Mouse (Mus musculus) testis, postnatal 14 days (tissue): ENCODE data around the gene Fam178b.

ENCODE experiments used
- DNase-seq: peaks from one replicate; pipeline ENCODE4 v3.0.0; 2021; ENCODE audit warnings: low spot score

Fam178b gene

GRCm38 (mm10) chr1:36564101-36564500, 118.9 kb downstream of the Fam178b start:
- no peak for DNase-seq

GRCm38 (mm10) chr1:36563632-36564031, 119.4 kb downstream of the Fam178b start:
- no peak for DNase-seq

- no peak for DNase-seq
These were observed 119.8 kb downstream of the Fam178b start for GRCm38 (mm10) chr1:36563197-36563596.

DNA sequence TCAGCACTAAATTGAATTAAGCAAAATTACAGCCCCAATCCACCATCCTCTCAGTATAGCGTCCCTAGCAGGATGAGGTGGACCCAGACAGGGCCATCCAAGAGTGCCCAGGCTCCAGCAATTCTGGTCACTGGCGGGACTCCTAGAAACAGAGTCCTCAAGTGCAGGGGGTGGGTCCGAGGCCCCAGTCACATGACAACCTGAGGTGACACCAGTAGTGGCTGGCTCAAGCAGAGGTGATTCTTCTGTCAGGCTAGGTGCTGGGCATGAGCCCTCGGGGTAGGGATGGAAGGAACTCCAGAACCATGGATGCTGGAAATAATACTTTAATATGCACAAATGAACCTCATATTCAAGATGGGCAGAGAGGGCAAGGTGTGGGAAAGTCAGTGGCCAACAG, 120.6 kb downstream of the Fam178b start:
- no peak for DNase-seq

GRCm38 (mm10) chr1:36560903-36561302, 122.1 kb downstream of the Fam178b start:
- no peak for DNase-seq

- no peak for DNase-seq
These were observed 123.1 kb downstream of the Fam178b start for GRCm38 (mm10) chr1:36559888-36560287.

DNA sequence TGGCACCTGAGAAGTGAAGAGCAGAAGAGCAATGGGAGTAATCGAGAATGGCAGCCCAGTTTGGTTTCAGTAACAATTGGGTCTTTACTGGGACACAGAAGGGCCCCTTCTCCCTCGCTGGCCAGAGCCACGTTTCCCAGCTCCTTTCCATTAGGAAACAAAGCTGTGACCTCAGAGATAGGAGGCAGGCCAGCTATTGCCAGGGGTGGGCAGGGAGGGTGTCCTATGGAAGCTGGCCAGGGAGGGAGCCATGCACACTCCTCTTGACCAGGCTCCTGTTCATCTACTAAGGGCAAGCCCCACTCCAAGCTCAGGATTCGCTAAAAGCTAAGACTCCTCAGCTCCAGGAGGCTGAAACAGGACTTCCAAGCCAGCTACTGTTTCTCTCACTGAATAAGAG, 123.7 kb downstream of the Fam178b start:
- no peak for DNase-seq

DNA sequence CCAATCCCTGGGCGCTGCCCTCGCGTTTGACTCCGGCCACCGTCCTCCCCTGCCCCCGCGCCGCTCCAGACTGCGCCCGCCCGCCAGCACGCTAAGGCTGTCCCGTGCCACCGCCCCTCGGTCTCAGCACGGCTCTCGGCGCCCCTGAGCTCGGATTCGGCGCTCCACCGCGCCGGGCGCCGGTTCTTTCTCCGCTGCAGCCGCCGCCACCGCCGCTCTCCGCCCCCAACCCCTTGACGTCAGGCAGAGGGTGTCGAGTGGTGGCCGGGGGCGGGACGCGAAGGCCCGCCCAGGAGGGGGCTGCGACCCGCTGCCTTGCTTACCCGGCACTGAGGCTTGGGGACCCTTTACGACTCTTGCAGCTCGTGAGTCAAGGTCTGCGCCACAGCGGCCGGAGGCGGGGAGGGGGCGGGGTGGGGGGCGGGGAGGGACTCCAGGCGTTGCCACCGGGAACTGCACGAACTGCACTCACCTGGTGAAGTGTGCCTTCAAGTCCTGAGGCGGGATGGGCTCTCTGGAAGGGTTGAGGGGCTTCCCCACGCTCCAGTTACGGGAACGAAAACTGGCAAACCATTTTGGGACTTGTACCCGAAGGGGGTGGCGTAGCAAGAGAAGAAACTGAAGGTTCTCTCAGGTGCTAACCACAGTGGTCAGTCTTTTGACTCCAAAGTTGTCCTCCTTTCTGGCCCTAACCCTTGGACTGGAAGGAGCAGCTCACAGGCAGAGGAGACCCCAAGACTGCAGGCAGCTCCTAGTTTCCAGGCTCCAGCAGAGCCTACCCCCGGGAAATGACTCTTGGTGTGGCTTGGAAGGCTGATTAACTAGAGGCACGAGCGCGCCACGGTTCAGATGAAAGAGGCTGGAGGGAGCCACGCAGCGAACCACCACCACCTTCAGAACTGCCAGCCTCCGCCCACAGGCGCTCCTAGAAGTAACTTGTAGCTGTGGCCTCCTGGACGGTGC, 124.7 kb downstream of the Fam178b start, which contains the start of gene Sema4c:
Gene Sema4c, minus strand, starts transcription at position 319 of the 963 bp plus-strand sequence.
- peak; percentile 58 for DNase-seq

DNA sequence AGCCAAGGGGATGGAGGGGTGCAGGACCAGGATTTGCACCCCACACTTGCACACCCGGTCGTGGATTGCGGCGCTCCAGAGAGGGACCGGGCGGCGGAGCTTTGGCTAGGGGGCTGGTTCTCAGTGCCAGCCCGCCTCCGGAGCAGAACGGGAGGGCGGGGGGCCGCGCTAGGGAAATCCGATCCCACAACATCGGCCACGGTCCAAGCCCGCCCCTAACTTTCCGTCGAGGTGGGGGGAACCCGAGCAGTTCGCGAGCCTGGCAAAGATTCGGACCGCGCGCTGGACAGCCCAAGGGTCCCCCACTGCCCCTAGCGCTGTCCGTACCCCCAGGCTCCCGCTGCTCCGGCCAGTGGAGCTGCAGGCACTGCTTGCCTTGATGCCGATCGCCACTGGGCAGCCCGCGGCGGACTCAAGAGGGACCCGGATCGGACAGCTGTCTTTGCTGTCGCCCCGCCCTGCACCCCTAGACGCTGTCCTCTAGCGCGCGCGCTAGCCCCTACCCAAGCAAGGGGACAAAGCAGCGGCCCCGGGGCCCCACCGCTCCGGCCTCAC, 125.4 kb downstream of the Fam178b start:
- peak; percentile 76 for DNase-seq

DNA sequence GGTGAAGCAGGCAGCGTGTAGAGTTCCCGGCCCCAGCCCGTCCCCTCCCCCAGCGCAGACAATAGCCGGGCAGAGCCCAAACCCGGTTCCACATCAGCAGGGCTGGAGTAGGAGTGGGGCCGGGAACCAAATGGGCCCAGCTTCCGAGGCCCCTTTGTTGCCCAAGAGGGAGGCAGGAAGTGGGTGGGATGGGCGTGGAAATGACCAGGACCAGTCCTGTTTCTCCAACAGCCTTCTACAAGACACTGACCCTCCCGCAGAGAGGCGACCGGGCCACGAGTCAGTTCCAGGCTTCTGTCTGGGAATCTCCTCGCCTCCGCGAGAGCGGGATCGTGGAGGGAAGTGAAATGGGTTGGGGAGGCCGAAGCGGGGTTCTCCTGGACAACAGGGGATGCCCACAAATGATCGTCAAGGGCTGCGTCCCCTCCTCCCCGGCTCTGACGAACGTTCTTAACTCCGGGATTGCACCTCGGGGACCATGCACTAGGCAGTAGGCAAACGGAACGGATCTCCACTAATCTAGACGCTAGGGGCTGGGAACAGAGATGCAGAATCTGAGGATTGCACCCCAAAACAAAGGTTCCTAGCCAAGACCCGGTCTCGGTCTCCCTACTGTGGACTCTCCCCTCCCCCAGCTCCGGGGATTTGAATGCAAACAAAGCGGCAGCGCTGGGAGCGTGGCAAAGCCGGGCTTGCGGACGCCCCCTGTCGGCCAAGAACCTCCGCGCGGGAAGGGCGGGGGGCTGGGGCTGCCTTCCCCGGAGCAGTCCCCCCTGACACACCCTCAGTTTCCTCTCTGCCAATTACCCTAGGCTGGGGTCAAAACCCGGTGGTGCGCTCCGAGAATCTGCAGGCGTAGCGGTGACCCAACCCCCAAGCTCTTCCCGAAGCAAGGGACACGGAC, 126.2 kb downstream of the Fam178b start:
- peak; percentile 85 for DNase-seq

DNA sequence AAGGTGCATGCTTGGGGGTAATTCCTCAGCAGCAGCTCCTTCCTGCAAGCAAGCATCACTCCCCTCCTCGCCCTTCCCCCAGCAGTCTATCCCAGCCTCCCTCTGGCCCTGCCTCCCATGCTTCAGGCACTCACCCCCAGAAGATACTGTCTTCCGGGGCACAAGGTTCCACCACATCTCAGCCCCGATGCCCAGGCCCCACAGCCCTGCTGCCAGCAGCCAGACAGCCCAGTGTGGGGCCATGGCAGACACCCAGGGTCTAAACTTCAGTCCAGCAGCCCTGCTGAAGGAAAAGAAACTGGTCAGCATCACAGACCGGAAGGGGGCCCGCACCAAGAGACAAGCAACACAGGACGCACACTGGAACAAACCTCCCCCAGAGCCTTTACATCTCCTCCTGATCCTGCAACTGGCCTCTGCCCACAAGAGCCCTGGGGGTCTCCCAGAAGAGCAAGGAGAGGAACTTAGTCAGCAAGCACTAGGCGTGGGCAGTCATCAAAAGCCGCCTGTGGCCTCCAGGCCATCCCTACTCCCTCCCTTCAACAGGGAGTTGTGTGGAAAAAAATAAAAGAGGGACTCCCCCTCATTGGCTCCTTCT, 127.1 kb downstream of the Fam178b start:
- no peak for DNase-seq

- no peak for DNase-seq
These were observed 128.2 kb downstream of the Fam178b start for GRCm38 (mm10) chr1:36554633-36555399.

- no peak for DNase-seq
These were observed 130.5 kb downstream of the Fam178b start for GRCm38 (mm10) chr1:36552506-36552905.

DNA sequence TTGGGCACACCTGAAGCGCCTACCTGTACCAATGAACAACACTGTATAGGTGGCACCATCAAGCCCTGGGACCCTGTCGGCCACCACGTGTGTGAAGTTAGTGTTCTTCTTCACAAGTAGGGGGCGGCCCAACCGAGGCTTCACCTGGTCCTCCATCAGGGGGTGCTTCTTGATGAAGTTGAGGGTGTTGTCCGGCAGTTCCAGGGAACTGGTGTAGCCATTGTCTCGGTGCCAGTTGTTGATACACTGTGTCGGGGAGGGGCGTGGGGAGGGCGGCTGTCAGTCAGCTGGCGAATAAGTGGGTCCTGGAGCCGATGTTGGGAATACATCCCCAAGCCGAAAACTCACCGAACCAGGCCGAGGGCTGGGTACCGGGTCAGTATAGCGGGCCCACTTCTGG, 131.1 kb downstream of the Fam178b start:
- DNase-seq = no peak

GRCm38 (mm10) chr1:36550075-36550863, 132.7 kb downstream of the Fam178b start:
- no peak for DNase-seq

DNA sequence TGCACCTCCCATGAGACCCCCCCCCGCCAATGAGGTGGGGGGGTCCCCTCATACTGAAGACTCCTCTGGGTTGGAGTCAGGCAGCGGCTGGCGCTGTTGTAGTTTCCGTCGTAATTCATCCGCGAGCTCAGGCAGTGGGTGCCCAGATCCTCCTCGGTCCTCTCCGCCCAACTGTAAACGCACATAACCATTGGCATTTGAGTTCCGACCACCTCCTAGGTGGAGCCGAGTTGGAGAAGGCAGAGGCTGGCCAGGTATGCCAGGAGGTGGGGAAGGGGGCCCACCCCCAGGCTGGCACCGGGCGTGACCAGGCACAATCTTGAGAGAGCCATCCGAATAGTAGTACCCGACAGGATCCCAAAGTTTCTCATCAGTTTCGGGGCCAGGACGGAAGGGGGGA, 133.5 kb downstream of the Fam178b start:
- no peak for DNase-seq

DNA sequence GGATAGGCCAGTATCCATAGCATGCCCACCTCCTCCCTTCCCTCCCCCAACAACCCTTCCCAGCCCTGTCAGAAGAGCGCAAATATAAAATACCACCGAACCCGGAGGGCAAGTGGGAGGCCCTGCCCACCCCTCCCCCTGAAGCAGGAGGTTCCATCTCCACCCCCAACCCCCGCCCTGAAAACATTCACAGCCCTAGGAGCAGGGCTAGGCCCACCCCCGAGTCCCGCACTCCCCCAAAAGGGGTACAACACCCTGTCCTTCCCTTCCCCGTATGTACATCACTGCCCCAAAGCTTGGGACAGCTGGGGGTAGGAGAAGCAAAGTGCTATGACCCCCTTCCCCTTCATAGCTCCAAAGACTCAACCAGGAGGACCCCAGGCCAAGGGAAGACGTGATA, 134.2 kb downstream of the Fam178b start:
- DNase-seq = no peak

- DNase-seq = peak; percentile 67
These were observed 134.9 kb downstream of the Fam178b start for GRCm38 (mm10) chr1:36547981-36548598.

DNA sequence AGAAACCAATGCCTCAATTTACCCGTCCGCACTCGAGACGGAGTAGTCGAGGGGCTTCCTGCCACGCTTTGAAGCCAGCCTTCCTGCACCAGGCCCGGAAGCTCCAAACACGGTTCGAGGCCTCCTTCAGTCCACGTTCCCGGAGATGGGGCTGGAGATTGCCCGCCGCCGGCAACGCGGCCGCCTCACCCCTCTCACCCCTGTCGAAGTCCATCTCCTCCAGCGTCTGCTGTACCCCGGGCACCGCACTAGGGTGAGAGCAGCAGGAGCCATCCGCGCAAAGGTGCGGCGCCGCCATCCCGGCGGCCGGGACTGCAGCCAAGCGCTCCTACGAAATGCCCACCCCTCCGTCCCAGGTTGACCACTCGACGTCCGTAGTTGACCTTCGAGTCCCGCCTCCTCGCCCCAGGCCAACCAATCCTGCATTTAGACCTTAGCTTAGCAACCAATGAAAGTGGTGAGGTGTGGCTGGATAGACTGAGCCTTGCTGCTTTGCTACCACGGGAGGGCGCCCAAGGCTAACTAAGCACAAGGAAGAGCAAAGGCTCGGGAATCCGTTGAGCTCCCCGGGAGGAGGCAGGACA, 136.0 kb downstream of the Fam178b start, which contains the start of gene Ankrd39:
Gene Ankrd39, minus strand, starts transcription at position 558 of the 584 bp plus-strand sequence.
- DNase-seq = peak; percentile 98
